Mouse (Mus musculus): ENCODE data around the gene Tsc22d1. TPM values are rescaled to one million over a fixed set of nuclear protein-coding genes. Genes with fewer than 3 reads are reported as not detected.

The Tsc22d1 gene
- polyA plus RNA-seq, 1 experiment from 2014 or later = 490 TPM

DNA sequence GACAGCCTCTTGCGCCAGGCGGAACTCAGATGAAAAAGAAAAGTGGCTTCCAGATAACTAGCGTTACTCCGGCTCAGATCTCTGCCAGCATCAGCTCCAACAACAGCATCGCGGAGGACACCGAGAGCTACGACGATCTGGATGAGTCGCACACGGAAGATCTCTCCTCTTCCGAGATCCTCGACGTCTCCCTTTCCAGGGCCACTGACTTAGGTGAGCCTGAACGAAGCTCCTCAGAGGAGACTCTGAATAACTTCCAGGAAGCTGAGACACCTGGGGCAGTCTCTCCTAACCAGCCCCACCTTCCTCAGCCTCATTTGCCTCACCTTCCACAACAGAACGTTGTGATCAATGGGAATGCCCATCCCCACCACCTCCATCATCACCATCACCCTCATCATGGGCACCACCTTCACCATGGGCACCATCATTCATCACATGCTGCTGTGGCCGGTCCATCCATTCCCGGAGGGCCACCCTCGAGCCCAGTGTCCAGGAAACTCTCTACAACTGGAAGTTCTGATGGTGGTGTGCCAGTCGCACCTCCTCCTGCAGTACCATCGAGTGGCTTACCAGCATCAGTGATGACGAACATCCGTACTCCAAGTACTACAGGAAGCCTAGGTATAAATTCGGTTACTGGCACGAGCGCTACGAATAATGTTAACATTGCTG lies 1.7 kb downstream of the Tsc22d1 start:
- Histone ChIP-seq H3K9ac (peak overlapping the region; percentile 100), H3K36me3 (ENCODE audit: poor library complexity, severe bottlenecking) (peaks cover 27% of the 10 kb centered on the region), H3K4me1 (peaks cover 57% of the 10 kb centered on the region), H3K4me3 (peak overlapping the region; percentile 98), H3K4me2 (peak overlapping the region; percentile 93), H3K27me3 (no peaks in the 10 kb centered on the region), H3K27ac (peak overlapping the region; percentile 100), H3K9me3 (replicated peaks) (no peaks in the 10 kb centered on the region)
- no peak for ATAC-seq
- 44% methylated on average over 27 of the region's 27 CpGs for WGBS

DNA sequence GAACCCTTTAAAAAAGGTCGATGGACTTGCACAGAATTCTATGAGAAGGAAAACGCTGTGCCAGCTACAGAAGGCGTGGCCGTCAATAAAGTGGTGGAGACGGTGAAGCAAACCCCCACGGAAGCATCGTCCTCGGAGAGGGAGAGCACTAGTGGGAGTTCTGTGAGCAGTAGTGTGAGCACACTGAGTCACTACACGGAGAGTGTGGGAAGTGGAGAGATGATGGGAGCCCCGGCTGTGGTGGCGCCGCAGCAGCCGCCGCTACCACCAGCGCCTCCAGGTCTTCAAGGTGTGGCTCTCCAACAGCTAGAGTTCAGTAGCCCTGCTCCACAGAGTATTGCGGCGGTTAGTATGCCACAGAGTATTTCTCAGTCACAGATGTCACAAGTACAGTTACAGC lies 2.6 kb downstream of the Tsc22d1 start:
- peak overlapping the region; percentile 100 for H3K9ac ChIP-seq
- H3K4me2 ChIP-seq = peak overlapping the region; percentile 93
- no peak for ATAC-seq
- H3K27me3 ChIP-seq = no peaks in the 10 kb centered on the region
- H3K27ac ChIP-seq = no peak overlapping the region
- 91% methylated on average over 17 of the region's 17 CpGs for WGBS
- H3K9me3 ChIP-seq (replicated peaks) = no peaks in the 10 kb centered on the region
- peak overlapping the region; percentile 98 for H3K4me3 ChIP-seq
- H3K4me1 ChIP-seq = peaks cover 63% of the 10 kb centered on the region
- H3K36me3 ChIP-seq (ENCODE audit: poor library complexity, severe bottlenecking) = peaks cover 30% of the 10 kb centered on the region

DNA sequence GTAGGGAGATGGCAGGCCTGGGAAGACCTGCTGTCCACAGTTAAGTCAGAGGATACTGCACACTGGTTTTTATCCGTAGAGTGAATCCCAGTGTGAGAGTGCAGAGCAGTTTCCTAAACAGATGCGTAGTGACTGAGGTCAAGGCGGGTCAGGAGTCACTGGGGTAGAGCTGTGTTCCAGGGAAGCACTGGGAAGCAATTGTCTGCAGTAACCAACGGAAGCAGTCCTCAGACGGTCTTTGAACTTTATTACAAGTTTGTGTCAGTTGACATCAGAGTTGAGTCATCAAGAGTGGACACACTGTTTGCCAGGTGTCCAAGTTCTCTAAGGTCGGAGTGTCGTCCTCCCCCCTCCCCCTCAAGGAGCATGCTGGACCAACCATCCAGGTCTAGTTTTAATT lies 6.0 kb downstream of the Tsc22d1 start:
- peaks cover 83% of the 10 kb centered on the region for H3K4me1 ChIP-seq
- peak overlapping the region; percentile 37 for H3K4me3 ChIP-seq
- H3K4me2 ChIP-seq = peak overlapping the region; percentile 70
- 62% methylated on average over 7 of the region's 7 CpGs for WGBS
- H3K27ac ChIP-seq = no peak overlapping the region
- H3K9ac ChIP-seq = peak overlapping the region; percentile 50
- peaks cover 61% of the 10 kb centered on the region for H3K36me3 ChIP-seq (ENCODE audit: poor library complexity, severe bottlenecking)
- ATAC-seq = no peak
- H3K9me3 ChIP-seq (replicated peaks) = no peaks in the 10 kb centered on the region
- no peaks in the 10 kb centered on the region for H3K27me3 ChIP-seq

DNA sequence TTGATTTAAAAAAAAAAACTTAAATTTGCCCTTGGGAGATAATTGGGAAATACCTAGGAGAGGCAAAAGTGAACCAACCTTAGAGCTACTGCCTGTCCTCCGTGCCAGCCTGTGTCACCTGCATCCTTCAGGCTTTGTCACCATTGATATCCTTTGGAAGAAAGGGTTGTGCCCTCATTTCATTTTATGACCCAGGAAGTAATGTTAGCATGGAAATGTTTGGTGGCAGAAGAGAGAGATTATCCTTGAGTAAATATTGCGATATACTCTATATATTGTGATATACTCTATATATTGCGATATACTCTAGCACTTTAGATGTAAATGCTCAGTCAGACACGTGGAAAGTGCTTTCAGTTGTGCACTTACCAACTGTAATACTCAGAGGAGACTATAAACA lies 6.4 kb downstream of the Tsc22d1 start:
- Histone ChIP-seq H3K36me3 (ENCODE audit: poor library complexity, severe bottlenecking) (peaks cover 65% of the 10 kb centered on the region), H3K4me3 (peak overlapping the region; percentile 37), H3K27ac (no peak overlapping the region), H3K4me2 (peak overlapping the region; percentile 70), H3K4me1 (peaks cover 87% of the 10 kb centered on the region), H3K9me3 (replicated peaks) (no peaks in the 10 kb centered on the region), H3K9ac (0 out of 2 replicates have a peak overlapping the region, but pooled peaks have one; percentile 37), H3K27me3 (no peaks in the 10 kb centered on the region)
- ATAC-seq = no peak
- WGBS = 86% methylated on average over 4 of the region's 4 CpGs

DNA sequence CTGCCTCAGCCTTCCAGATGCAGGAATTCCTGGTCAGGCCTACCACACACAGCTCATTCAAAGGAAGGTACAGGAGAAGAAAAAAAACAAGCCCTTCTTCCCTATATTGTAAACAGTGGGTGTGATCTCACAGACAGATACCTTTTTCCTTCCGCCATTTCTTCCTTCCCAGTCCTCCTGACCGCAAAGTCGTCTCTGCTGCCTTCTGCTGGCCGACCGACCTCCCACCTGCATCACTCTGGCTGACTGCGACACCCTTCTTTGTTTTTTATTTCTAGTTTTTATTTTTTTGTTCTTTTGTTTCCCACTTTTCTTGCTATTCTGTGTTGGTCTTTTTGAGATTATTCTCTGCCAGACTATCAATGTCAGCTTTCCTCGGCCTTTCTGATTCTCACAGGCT lies 10.7 kb downstream of the Tsc22d1 start:
- peaks cover 75% of the 10 kb centered on the region for H3K4me1 ChIP-seq

DNA sequence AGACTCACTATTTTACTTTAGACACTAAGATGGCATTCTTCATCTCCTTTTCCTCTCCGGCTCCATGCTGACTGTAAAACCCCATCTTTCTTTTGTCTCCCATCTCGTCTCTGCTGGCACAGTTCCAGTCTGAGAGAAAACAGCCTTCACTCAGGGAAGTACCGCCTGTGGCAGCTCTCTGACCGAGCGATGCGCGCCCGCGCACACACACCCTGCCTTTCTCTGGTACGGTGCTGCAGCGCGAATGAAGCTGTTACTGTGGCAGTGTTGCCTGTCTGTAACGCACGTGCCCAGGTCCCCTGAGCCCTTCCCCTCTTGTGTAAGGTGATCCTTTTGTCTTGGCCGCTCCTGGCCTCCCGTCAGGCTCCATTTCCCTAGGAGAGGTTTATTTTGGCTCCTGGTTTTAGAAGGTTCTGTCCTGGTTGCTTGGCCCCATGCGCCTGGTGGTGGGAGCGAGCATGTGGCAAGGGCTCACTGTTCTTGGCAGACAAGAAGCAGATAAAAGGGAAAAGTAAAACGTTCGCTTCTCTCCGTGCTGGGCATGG lies 11.3 kb downstream of the Tsc22d1 start:
- H3K27ac ChIP-seq = peak overlapping the region; percentile 36; the same call in 1 of the 2 replicates
- peak; percentile 57 for ATAC-seq
- H3K4me2 ChIP-seq = peak overlapping the region; percentile 4; the same call in 1 of the 2 replicates

More for the DNA sequence above, 10.7 kb downstream of the Tsc22d1 start:
- H3K4me3 ChIP-seq = no peak overlapping the region
- no peaks in the 10 kb centered on the region for H3K9me3 ChIP-seq (replicated peaks)
- H3K27ac ChIP-seq = no peak overlapping the region
- no peaks in the 10 kb centered on the region for H3K27me3 ChIP-seq
- 89% methylated on average over 7 of the region's 7 CpGs for WGBS
- H3K4me2 ChIP-seq = no peak overlapping the region
- no peak for ATAC-seq
- H3K9ac ChIP-seq = no peak overlapping the region
- peaks cover 68% of the 10 kb centered on the region for H3K36me3 ChIP-seq (ENCODE audit: poor library complexity, severe bottlenecking)

DNA sequence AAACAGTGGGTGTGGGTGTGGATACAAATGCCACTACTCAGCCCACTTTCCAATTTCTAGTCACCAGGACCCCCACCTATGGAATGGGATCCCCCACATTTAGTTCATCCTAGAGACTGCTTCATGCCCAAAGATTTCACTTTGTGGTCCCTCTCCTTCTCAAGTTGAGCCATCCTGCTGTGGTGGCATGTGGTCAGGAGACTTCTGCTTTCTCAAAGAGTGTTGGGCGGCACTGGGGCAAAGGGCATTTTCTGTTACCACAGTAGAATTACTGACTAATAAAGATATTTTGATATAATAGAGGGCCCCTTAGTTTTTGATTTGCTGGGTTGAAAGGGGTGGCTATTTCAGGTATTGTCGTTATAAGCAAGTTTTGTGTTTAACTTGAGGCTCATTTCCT lies 14.1 kb downstream of the Tsc22d1 start:
- ATAC-seq = no peak
- WGBS = 97% methylated on average over 2 of the region's 2 CpGs

More for the DNA sequence above, 11.3 kb downstream of the Tsc22d1 start:
- peaks cover 75% of the 10 kb centered on the region for H3K4me1 ChIP-seq
- no peak overlapping the region for H3K9ac ChIP-seq
- 80% methylated on average over 21 of the region's 21 CpGs for WGBS
- no peaks in the 10 kb centered on the region for H3K27me3 ChIP-seq
- H3K9me3 ChIP-seq (replicated peaks) = no peaks in the 10 kb centered on the region
- no peak overlapping the region for H3K4me3 ChIP-seq
- H3K36me3 ChIP-seq (ENCODE audit: poor library complexity, severe bottlenecking) = peaks cover 72% of the 10 kb centered on the region

DNA sequence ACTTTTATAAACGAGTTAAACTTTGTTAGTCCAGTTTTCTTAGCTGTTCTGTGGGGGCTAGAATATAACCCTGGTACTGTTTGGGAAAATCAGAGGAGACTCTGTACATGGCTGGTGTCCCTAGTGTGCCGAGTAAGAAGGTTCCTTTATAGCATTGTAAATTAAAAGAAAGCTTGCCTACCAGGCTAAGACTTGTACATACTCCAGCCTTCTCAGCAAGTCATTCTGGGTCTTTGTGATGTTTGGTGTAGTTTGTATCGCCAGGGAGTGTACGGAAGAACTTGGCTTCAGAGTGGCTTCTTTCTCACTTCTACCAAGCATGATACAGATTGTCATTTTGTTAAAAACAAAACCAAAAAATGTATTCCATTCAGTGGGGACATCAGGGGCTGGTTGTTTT lies 17.2 kb downstream of the Tsc22d1 start:
- no peaks in the 10 kb centered on the region for H3K9me3 ChIP-seq (replicated peaks)
- H3K27ac ChIP-seq = peak overlapping the region; percentile 40
- 84% methylated on average over 4 of the region's 4 CpGs for WGBS

More for the DNA sequence above, 14.1 kb downstream of the Tsc22d1 start:
- Histone ChIP-seq H3K4me2 (no peak overlapping the region), H3K27ac (no peak overlapping the region), H3K4me1 (peaks cover 57% of the 10 kb centered on the region), H3K9me3 (replicated peaks) (no peaks in the 10 kb centered on the region), H3K36me3 (ENCODE audit: poor library complexity, severe bottlenecking) (peaks cover 78% of the 10 kb centered on the region), H3K9ac (no peak overlapping the region), H3K4me3 (no peak overlapping the region), H3K27me3 (no peaks in the 10 kb centered on the region)

DNA sequence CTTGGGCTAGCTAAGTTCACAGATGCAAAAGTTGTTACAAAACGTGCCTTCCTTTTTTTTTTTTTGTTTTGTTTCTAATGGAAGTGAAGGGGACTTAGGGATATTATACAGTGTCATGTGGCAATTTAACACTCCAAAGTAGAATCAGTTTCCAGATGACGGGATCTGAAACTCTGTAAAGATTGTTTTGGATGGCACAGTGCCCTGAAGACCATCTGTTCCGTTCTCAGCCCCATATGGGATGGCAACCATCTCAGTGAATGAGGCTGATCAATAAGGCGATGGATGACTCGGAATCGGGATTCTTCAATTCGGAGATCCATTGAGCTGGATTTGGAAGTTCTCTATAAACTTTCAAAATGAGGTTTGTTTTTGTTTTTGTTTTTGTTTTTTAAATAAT lies 17.6 kb downstream of the Tsc22d1 start:
- peaks cover 65% of the 10 kb centered on the region for H3K36me3 ChIP-seq (ENCODE audit: poor library complexity, severe bottlenecking)
- WGBS = 74% methylated on average over 7 of the region's 7 CpGs
- no peaks in the 10 kb centered on the region for H3K9me3 ChIP-seq (replicated peaks)
- H3K4me1 ChIP-seq = peaks cover 35% of the 10 kb centered on the region
- no peak overlapping the region for H3K9ac ChIP-seq
- H3K4me2 ChIP-seq = no peak overlapping the region
- ATAC-seq = peak; percentile 84
- H3K4me3 ChIP-seq = no peak overlapping the region
- no peaks in the 10 kb centered on the region for H3K27me3 ChIP-seq
- peak overlapping the region; percentile 59; the same call in 1 of the 2 replicates for H3K27ac ChIP-seq

More for the DNA sequence above, 17.2 kb downstream of the Tsc22d1 start:
- peak; percentile 38; the same call in 1 of the 2 replicates for ATAC-seq
- Histone ChIP-seq H3K9ac (no peak overlapping the region), H3K4me2 (no peak overlapping the region), H3K4me3 (no peak overlapping the region), H3K36me3 (ENCODE audit: poor library complexity, severe bottlenecking) (peaks cover 64% of the 10 kb centered on the region), H3K4me1 (peaks cover 36% of the 10 kb centered on the region), H3K27me3 (no peaks in the 10 kb centered on the region)

DNA sequence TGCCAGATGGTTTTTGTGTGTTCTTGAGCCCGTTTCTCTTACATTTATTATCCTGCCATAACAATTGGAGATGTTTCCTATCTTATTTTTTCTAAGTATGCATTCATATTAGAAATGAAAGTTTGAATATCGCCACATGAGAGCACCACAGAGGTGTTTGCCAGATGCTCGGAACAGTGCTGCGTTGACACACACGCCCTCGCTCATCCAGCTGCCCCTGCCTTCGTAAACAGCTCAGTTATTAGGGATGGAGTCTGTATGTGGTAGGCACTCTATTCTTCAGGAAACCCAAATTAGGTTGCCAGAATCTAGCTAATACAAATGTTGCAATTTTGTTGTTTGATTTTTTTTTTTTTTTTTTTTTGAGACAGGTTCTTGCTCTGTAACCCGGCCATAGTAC lies 18.1 kb downstream of the Tsc22d1 start:
- Histone ChIP-seq H3K27ac (peak overlapping the region; percentile 59; the same call in 1 of the 2 replicates), H3K9ac (no peak overlapping the region), H3K36me3 (ENCODE audit: poor library complexity, severe bottlenecking) (peaks cover 65% of the 10 kb centered on the region), H3K4me2 (no peak overlapping the region), H3K4me3 (no peak overlapping the region), H3K27me3 (no peaks in the 10 kb centered on the region), H3K4me1 (peaks cover 31% of the 10 kb centered on the region), H3K9me3 (replicated peaks) (no peaks in the 10 kb centered on the region)
- peak; percentile 65; the same call in 1 of the 2 replicates for ATAC-seq
- WGBS = 89% methylated on average over 8 of the region's 8 CpGs

DNA sequence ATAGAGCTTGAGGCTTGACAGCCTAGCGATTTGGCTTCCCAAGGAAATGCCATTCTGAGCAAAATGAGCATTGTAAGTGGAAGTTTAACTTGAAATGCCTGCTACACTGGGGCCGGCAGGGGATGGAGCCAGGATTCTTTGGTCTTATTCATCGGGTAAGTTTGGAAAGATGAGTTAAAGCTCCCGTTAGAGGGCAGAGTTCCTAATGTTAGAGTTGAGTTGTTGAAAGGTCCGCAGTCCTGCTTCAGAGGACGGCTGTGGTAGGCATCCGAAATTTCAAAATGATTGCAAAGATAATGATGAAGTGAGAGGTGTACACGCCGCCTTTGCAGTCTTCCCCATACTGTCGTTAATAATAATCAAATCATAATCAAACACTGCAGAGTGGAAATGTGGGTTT lies 27.4 kb downstream of the Tsc22d1 start:
- H3K36me3 ChIP-seq (ENCODE audit: poor library complexity, severe bottlenecking) = peaks cover 51% of the 10 kb centered on the region
- no peaks in the 10 kb centered on the region for H3K27me3 ChIP-seq
- ATAC-seq = no peak
- H3K27ac ChIP-seq = no peak overlapping the region
- H3K9me3 ChIP-seq (replicated peaks) = no peaks in the 10 kb centered on the region
- no peak overlapping the region for H3K9ac ChIP-seq
- 91% methylated on average over 10 of the region's 10 CpGs for WGBS
- no peaks in the 10 kb centered on the region for H3K4me1 ChIP-seq
- no peak overlapping the region for H3K4me2 ChIP-seq
- H3K4me3 ChIP-seq = no peak overlapping the region

DNA sequence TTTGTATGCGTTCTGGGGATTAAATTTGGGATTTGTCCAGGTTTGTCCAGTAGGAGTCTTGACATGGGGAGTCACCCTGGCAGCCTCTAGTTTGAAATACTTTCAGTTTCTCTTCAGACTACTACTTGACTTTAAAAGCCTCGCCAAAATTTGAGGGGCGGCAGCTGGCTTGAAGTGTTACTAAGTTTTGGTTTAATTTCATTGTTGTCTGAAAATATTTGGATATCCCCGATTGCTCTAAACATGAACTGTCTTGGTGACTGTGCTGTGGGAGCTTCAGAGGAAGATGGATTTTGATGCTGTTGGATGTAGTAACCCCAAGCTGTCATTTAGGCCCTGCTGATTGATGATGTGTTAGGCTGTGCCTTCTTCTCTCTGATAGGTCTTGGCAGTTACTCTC lies 34.2 kb downstream of the Tsc22d1 start:
- Histone ChIP-seq H3K4me2 (no peak overlapping the region), H3K9ac (no peak overlapping the region), H3K9me3 (replicated peaks) (no peaks in the 10 kb centered on the region), H3K4me3 (no peak overlapping the region), H3K27me3 (no peaks in the 10 kb centered on the region), H3K4me1 (peaks cover 18% of the 10 kb centered on the region), H3K27ac (no peak overlapping the region), H3K36me3 (ENCODE audit: poor library complexity, severe bottlenecking) (peaks cover 20% of the 10 kb centered on the region)
- WGBS = 87% methylated on average over 4 of the region's 4 CpGs
- no peak for ATAC-seq
